In genomic region chr15:99018630-99019029, GRCm38 (mm10) we compare ENCODE assay signal across 18 mouse cellular contexts. TPM values are rescaled to one million over a fixed set of nuclear protein-coding genes. Genes with fewer than 3 reads are reported as not detected.
DNase-seq lines count a peak whose midpoint lies in the region; ATAC-seq and TF ChIP-seq lines count a peak whose summit lies in the region.
"Had no signal": no experiment of that assay in that cellular context is flagged by ENCODE, and none has a peak within 500 bp of the region (broad histone marks: within the 10 kb centered on the region; RNA-seq: fewer than 3 reads in every experiment).

No protein-coding gene starts in this region.

- H3K4me3 ChIP-seq in hindbrain, embryonic 13.5 days, result no peak overlapping the region
- no peak overlapping the region for H3K4me3 ChIP-seq in hindbrain, embryonic 11.5 days (ENCODE audit: low read depth, low read length)
- no peak overlapping the region for H3K4me3 ChIP-seq in kidney, postnatal 0 days (replicated peaks; ENCODE audit: low read depth, low read length)
- no peak overlapping the region for H3K4me3 ChIP-seq in embryonic facial prominence, embryonic 12.5 days
- no peak overlapping the region for H3K4me3 ChIP-seq in limb, embryonic 15.5 days
- H3K4me3 ChIP-seq: forebrain, embryonic 12.5 days had no signal

- peaks cover 6% of the 10 kb centered on the region; the same call in 1 of the 2 replicates for H3K27me3 ChIP-seq in hindbrain, embryonic 13.5 days
- H3K27me3 ChIP-seq in hindbrain, embryonic 11.5 days (ENCODE audit: control insufficient read depth, insufficient read depth, low read length), result no peaks in the 10 kb centered on the region
- no peaks in the 10 kb centered on the region for H3K27me3 ChIP-seq in kidney, postnatal 0 days (ENCODE audit: insufficient read depth, low read length)
- no peaks in the 10 kb centered on the region for H3K27me3 ChIP-seq in embryonic facial prominence, embryonic 12.5 days
- H3K27me3 ChIP-seq in limb, embryonic 15.5 days, result no peaks in the 10 kb centered on the region

- no peak for DNase-seq in hindbrain, embryonic 11.5 days (ENCODE audit: low spot score)
- DNase-seq in kidney, postnatal 0 days (ENCODE audit: low spot score), result no peak
- DNase-seq in kidney, adult 9 months, result no peak
- no peak for DNase-seq in lung, postnatal 36 days
- DNase-seq in layer of hippocampus, adult 8-10 months (ENCODE audit: low spot score in 2 of 2), result no peak
- DNase-seq: adrenal gland, postnatal 14 days; B cell, adult 2 months; cerebellum, postnatal 14 days; left cerebral cortex, postnatal 4 days; liver, postnatal 0 days; lung, postnatal 4 days; right cerebral cortex, postnatal 25 days had no signal

- H3K36me3 ChIP-seq in hindbrain, embryonic 13.5 days, result no peaks in the 10 kb centered on the region
- no peaks in the 10 kb centered on the region for H3K36me3 ChIP-seq in hindbrain, embryonic 11.5 days (ENCODE audit: control insufficient read depth, insufficient read depth, low read length)
- no peaks in the 10 kb centered on the region for H3K36me3 ChIP-seq in kidney, postnatal 0 days (ENCODE audit: insufficient read depth, low read length)
- H3K36me3 ChIP-seq in embryonic facial prominence, embryonic 12.5 days, result no peaks in the 10 kb centered on the region
- no peaks in the 10 kb centered on the region for H3K36me3 ChIP-seq in limb, embryonic 15.5 days
- H3K36me3 ChIP-seq: forebrain, embryonic 12.5 days; G1E; heart, embryonic 10.5 days had no signal

- 82% methylated on average over 4 of the region's 4 CpGs for WGBS in hindbrain, embryonic 13.5 days
- WGBS in hindbrain, embryonic 11.5 days, result 81% methylated on average over 4 of the region's 4 CpGs
- WGBS in kidney, postnatal 0 days, result 63% methylated on average over 4 of the region's 4 CpGs
- 72% methylated on average over 4 of the region's 4 CpGs for WGBS in embryonic facial prominence, embryonic 12.5 days
- 60% methylated on average over 4 of the region's 4 CpGs for WGBS in limb, embryonic 15.5 days

- peaks cover 15% of the 10 kb centered on the region for H3K4me1 ChIP-seq in hindbrain, embryonic 13.5 days (replicated peaks)
- no peaks in the 10 kb centered on the region for H3K4me1 ChIP-seq in hindbrain, embryonic 11.5 days (replicated peaks; ENCODE audit: control insufficient read depth, insufficient read depth, low read length)
- H3K4me1 ChIP-seq in kidney, postnatal 0 days (replicated peaks; ENCODE audit: insufficient read depth, low read length), result peaks cover 24% of the 10 kb centered on the region
- H3K4me1 ChIP-seq in embryonic facial prominence, embryonic 12.5 days, result peaks cover 14% of the 10 kb centered on the region
- H3K4me1 ChIP-seq in limb, embryonic 15.5 days, result peaks cover 23% of the 10 kb centered on the region

- H3K9me3 ChIP-seq in hindbrain, embryonic 13.5 days, result no peaks in the 10 kb centered on the region
- no peaks in the 10 kb centered on the region for H3K9me3 ChIP-seq in hindbrain, embryonic 11.5 days (ENCODE audit: control insufficient read depth, low read length)
- H3K9me3 ChIP-seq in kidney, postnatal 0 days (replicated peaks; ENCODE audit: low read length), result no peaks in the 10 kb centered on the region
- no peaks in the 10 kb centered on the region for H3K9me3 ChIP-seq in embryonic facial prominence, embryonic 12.5 days
- H3K9me3 ChIP-seq in limb, embryonic 15.5 days, result no peaks in the 10 kb centered on the region
- H3K9me3 ChIP-seq: forebrain, embryonic 12.5 days; heart, embryonic 10.5 days had no signal

- no peak for TF ChIP-seq CTCF in kidney, postnatal 0 days (IDR thresholded peaks at IDR 0.05; ENCODE audit: low read depth)

- H3K4me2 ChIP-seq in hindbrain, embryonic 13.5 days, result no peak overlapping the region
- no peak overlapping the region for H3K4me2 ChIP-seq in hindbrain, embryonic 11.5 days (replicated peaks; ENCODE audit: low read depth, low read length)
- no peak overlapping the region for H3K4me2 ChIP-seq in kidney, postnatal 0 days (ENCODE audit: low read length)
- no peak overlapping the region for H3K4me2 ChIP-seq in embryonic facial prominence, embryonic 12.5 days (replicated peaks)
- H3K4me2 ChIP-seq in limb, embryonic 15.5 days, result no peak overlapping the region
- H3K4me2 ChIP-seq: forebrain, embryonic 12.5 days had no signal

- no peak for ATAC-seq in hindbrain, embryonic 13.5 days (ENCODE audit: low FRiP score)
- ATAC-seq in hindbrain, embryonic 11.5 days (ENCODE audit: low FRiP score), result no peak
- no peak for ATAC-seq in kidney, postnatal 0 days (replicated peaks; ENCODE audit: low FRiP score, low read depth)
- no peak for ATAC-seq in embryonic facial prominence, embryonic 12.5 days (ENCODE audit: insufficient number of reproducible peaks, insufficient read depth, low FRiP score, low TSS enrichment)
- ATAC-seq in limb, embryonic 15.5 days (ENCODE audit: insufficient number of reproducible peaks, low FRiP score, low TSS enrichment, low read depth), result no peak
- ATAC-seq: liver, postnatal 0 days had no signal

- peak overlapping the region; percentile 73; the same call in 1 of the 2 replicates for H3K27ac ChIP-seq in hindbrain, embryonic 13.5 days
- H3K27ac ChIP-seq in hindbrain, embryonic 11.5 days (ENCODE audit: low read depth, low read length), result no peak overlapping the region
- H3K27ac ChIP-seq in kidney, postnatal 0 days, result peak overlapping the region; percentile 94
- H3K27ac ChIP-seq in embryonic facial prominence, embryonic 12.5 days, result peak overlapping the region; percentile 72; the same call in 1 of the 2 replicates
- peak overlapping the region; percentile 87 for H3K27ac ChIP-seq in limb, embryonic 15.5 days
- H3K27ac ChIP-seq: forebrain, embryonic 12.5 days had no signal

- no peak overlapping the region for H3K9ac ChIP-seq in hindbrain, embryonic 13.5 days
- H3K9ac ChIP-seq in hindbrain, embryonic 11.5 days (ENCODE audit: low read depth, low read length), result no peak overlapping the region
- no peak overlapping the region for H3K9ac ChIP-seq in kidney, postnatal 0 days (ENCODE audit: low read depth, low read length)
- no peak overlapping the region for H3K9ac ChIP-seq in embryonic facial prominence, embryonic 12.5 days
- no peak overlapping the region for H3K9ac ChIP-seq in limb, embryonic 15.5 days
- H3K9ac ChIP-seq: forebrain, embryonic 12.5 days; liver, postnatal 0 days had no signal

RNA-seq across cellular contexts. Expression of gene Tuba1c, which starts 11.1 kb away (rescaled TPM):
- 28.1 and 28.2 TPM in 2 replicates for polyA plus RNA-seq in hindbrain, embryonic 13.5 days (2015; fragmentation: Nextera tagmentation; extraction: Ambion mirVana)
- polyA plus RNA-seq in hindbrain, embryonic 11.5 days (2014; fragmentation: Nextera tagmentation; extraction: Ambion mirVana), result 93.2 and 95.2 TPM in 2 replicates
- 170 and 178 TPM in 2 replicates for polyA plus RNA-seq in kidney, postnatal 0 days (2015; fragmentation: Nextera tagmentation; extraction: Ambion mirVana)
- 98.8 and 103 TPM in 2 replicates for polyA plus RNA-seq in embryonic facial prominence, embryonic 12.5 days (2016; fragmentation: Nextera tagmentation; extraction: Ambion mirVana)
- polyA plus RNA-seq in limb, embryonic 15.5 days (2015; fragmentation: Nextera tagmentation; extraction: Ambion mirVana), result 138 and 145 TPM in 2 replicates
- 10 to 100 TPM; 47.7 to 64.5 (median 52.7) TPM for total RNA-seq in layer of hippocampus, adult 8-10 months (2022)

RNA-seq across cellular contexts. Expression of gene Prph, which starts 36.3 kb away (rescaled TPM):
- polyA plus RNA-seq in hindbrain, embryonic 13.5 days (2015; fragmentation: Nextera tagmentation; extraction: Ambion mirVana), result 62.4 and 78.7 TPM in 2 replicates
- 17.2 and 20.9 TPM in 2 replicates for polyA plus RNA-seq in hindbrain, embryonic 11.5 days (2014; fragmentation: Nextera tagmentation; extraction: Ambion mirVana)
- polyA plus RNA-seq in kidney, postnatal 0 days (2015; fragmentation: Nextera tagmentation; extraction: Ambion mirVana), result 0.26 and 0.82 TPM in 2 replicates
- polyA plus RNA-seq in embryonic facial prominence, embryonic 12.5 days (2016; fragmentation: Nextera tagmentation; extraction: Ambion mirVana), result 35.6 and 50.9 TPM in 2 replicates
- 2.4 and 2.8 TPM in 2 replicates for polyA plus RNA-seq in limb, embryonic 15.5 days (2015; fragmentation: Nextera tagmentation; extraction: Ambion mirVana)
- 1 to 10 TPM in 3 of 4 experiments, under 1 TPM in 1; 0.96 to 1.9 (median 1.4) TPM for total RNA-seq in layer of hippocampus, adult 8-10 months (2022)
- total RNA-seq: G1E had no signal
- polyA plus RNA-seq: G1E had no signal

RNA-seq across cellular contexts. Expression of gene Troap, which starts 55.7 kb away (rescaled TPM):
- polyA plus RNA-seq in hindbrain, embryonic 13.5 days (2015; fragmentation: Nextera tagmentation; extraction: Ambion mirVana), result 8.4 and 10.0 TPM in 2 replicates
- 19.1 and 22.9 TPM in 2 replicates for polyA plus RNA-seq in hindbrain, embryonic 11.5 days (2014; fragmentation: Nextera tagmentation; extraction: Ambion mirVana)
- 11.4 and 11.5 TPM in 2 replicates for polyA plus RNA-seq in kidney, postnatal 0 days (2015; fragmentation: Nextera tagmentation; extraction: Ambion mirVana)
- polyA plus RNA-seq in embryonic facial prominence, embryonic 12.5 days (2016; fragmentation: Nextera tagmentation; extraction: Ambion mirVana), result 38.5 and 39.0 TPM in 2 replicates
- polyA plus RNA-seq in limb, embryonic 15.5 days (2015; fragmentation: Nextera tagmentation; extraction: Ambion mirVana), result 22.3 and 26.5 TPM in 2 replicates
- under 1 TPM; 0.33 to 0.66 (median 0.46) TPM for total RNA-seq in layer of hippocampus, adult 8-10 months (2022)
